Mouse (Mus musculus) midbrain, embryonic 11.5 days (tissue): ENCODE measurements around the gene Rabl3. TPM values are rescaled to one million over a fixed set of nuclear protein-coding genes. Genes with fewer than 3 reads are reported as not detected.

Experiments used
- ATAC-seq: fragments of 200-750 bp; cut with Nextera tagmentation; 2 replicates; pipeline ENCODE4 v1.8.0; 2017; ENCODE audit warnings: moderate TSS enrichment, moderate library complexity; ENCODE audit not compliant: low FRiP score
- DNase-seq: peaks from one replicate; pipeline ENCODE4 v3.0.0; 2015; ENCODE audit warnings: low spot score; ENCODE audit errors: missing footprints
- H3K27ac ChIP-seq: fragments of 300-500 bp; sonication (generic); 2 replicates; pipeline ENCODE4 v1.5.1; 2014; ENCODE audit warnings: low read depth, low read length
- H3K27me3 ChIP-seq: fragments of 300-500 bp; sonication (generic); 2 replicates; pipeline ENCODE4 v1.6.1; 2014; ENCODE audit warnings: mild to moderate bottlenecking, low read length, moderate library complexity, mixed read lengths; ENCODE audit not compliant: control insufficient read depth, insufficient read depth
- H3K36me3 ChIP-seq: fragments of 300-500 bp; sonication (generic); 2 replicates; pipeline ENCODE4 v1.6.1; 2014; ENCODE audit warnings: mild to moderate bottlenecking, low read length, moderate library complexity, mixed read lengths; ENCODE audit not compliant: control insufficient read depth, insufficient read depth
- H3K4me1 ChIP-seq: fragments of 300-500 bp; sonication (generic); 2 replicates; pipeline ENCODE4 v1.6.1; 2014; ENCODE audit warnings: low read length; ENCODE audit not compliant: control insufficient read depth, insufficient read depth
- H3K4me2 ChIP-seq: fragments of 300-500 bp; sonication (generic); 2 replicates; pipeline ENCODE4 v1.6.1; 2014; ENCODE audit warnings: mild to moderate bottlenecking, moderate library complexity
- H3K4me3 ChIP-seq: fragments of 300-500 bp; sonication (generic); 2 replicates; pipeline ENCODE4 v1.5.1; 2014; ENCODE audit warnings: low read depth, low read length
- H3K9ac ChIP-seq: fragments of 300-500 bp; sonication (generic); 2 replicates; pipeline ENCODE4 v1.6.1; 2014; ENCODE audit warnings: low read length
- H3K9me3 ChIP-seq: fragments of 300-500 bp; sonication (generic); 2 replicates; pipeline ENCODE4 v1.6.1; 2016; ENCODE audit warnings: low read length; ENCODE audit not compliant: control insufficient read depth
- WGBS: fragments of 180-500 bp; shearing (Covaris S2); extraction: QIAGEN DNeasy Blood & Tissue Kit; methylation state at CpG from one replicate; pipeline ENCODE4 v1.1.7; 2014; 5-methylcytosine and 5-hydroxymethylcytosine counted together
- polyA plus RNA-seq: library from polyadenylated mRNA; unstranded; fragments of >200 nt; fragmentation: Nextera tagmentation; extraction: Ambion mirVana; gene quantifications from 2 replicates; pipeline ENCODE4 v1.2.1, GENCODE M21; 2014

Rabl3 gene
- polyA plus RNA-seq, 1 experiment from 2014 or later: 49.6 TPM

DNA sequence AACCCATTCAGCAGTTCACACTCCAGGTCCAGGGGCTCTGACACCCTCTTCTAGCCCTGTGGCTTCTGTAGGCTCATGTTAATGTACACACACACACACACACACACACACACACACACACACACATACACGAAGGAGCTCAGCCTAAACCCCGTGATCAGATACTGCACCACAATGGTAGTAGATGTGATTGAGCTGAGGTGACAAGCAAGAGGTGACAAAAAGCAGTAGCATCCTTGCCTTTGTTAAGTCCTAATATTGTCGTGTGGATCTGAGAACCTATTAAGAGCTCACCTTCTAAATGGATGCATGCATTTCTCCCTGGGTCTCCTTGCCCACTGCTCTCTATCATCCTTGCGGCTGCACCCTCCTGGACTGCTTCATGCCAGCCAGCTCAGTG, 41.0 kb downstream of the Rabl3 start:
- DNase-seq (peak; percentile 74), ATAC-seq (no peak)
- Histone ChIP-seq H3K9ac (no peak overlapping the region), H3K36me3 (no peaks in the 10 kb centered on the region), H3K4me1 (peaks cover 29% of the 10 kb centered on the region), H3K4me3 (no peak overlapping the region), H3K27me3 (no peaks in the 10 kb centered on the region), H3K27ac (no peak overlapping the region; the same call in 1 of the 2 replicates), H3K4me2 (no peak overlapping the region), H3K9me3 (no peaks in the 10 kb centered on the region)
- 84% methylated on average over 4 of the region's 4 CpGs for WGBS

GRCm38 (mm10) chr16:37581901-37582300, 42.2 kb downstream of the Rabl3 start:
- Histone ChIP-seq H3K27ac (peak overlapping the region; percentile 37; the same call in 1 of the 2 replicates), H3K4me1 (peaks cover 29% of the 10 kb centered on the region), H3K9me3 (no peaks in the 10 kb centered on the region), H3K4me2 (no peak overlapping the region), H3K4me3 (no peak overlapping the region), H3K27me3 (no peaks in the 10 kb centered on the region), H3K36me3 (no peaks in the 10 kb centered on the region), H3K9ac (no peak overlapping the region)
- 48% methylated on average over 3 of the region's 3 CpGs for whole genome bisulfite sequencing
- ATAC-seq: no peak
- DNase-seq: peak; percentile 85

GRCm38 (mm10) chr16:37583306-37583705, 43.6 kb downstream of the Rabl3 start:
- 54% methylated on average over 3 of the region's 3 CpGs for WGBS
- no peaks in the 10 kb centered on the region for H3K36me3 ChIP-seq
- no peaks in the 10 kb centered on the region for H3K9me3 ChIP-seq
- peaks cover 29% of the 10 kb centered on the region for H3K4me1 ChIP-seq
- no peak for DNase-seq
- peak overlapping the region; percentile 94 for H3K27ac ChIP-seq
- no peaks in the 10 kb centered on the region for H3K27me3 ChIP-seq
- no peak for ATAC-seq
- no peak overlapping the region for H3K4me3 ChIP-seq
- peak overlapping the region; percentile 56; the same call in 1 of the 2 replicates for H3K9ac ChIP-seq
- peak overlapping the region; percentile 41 for H3K4me2 ChIP-seq

DNA sequence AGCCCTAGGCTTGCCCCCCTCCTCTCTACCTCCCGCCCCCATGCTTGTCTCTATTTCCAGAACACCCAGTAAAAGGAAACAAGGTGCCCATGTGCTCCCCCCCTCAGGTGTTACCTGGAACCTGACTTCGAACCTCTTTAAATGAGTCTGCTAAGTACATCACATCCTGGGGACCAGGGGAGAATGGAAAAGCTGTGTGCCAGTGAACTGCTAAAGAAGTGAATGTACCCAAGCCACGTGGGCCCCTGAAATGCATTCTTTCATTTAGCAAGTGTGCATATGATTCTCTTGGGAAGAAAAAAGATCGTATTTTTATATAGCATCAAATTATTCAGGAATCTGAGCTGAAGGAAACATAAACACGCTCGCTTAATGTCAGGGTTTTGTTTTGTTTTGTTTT, 44.1 kb downstream of the Rabl3 start:
- peak overlapping the region; percentile 56 for H3K9ac ChIP-seq
- no peak for ATAC-seq
- H3K4me3 ChIP-seq: no peak overlapping the region

DNA sequence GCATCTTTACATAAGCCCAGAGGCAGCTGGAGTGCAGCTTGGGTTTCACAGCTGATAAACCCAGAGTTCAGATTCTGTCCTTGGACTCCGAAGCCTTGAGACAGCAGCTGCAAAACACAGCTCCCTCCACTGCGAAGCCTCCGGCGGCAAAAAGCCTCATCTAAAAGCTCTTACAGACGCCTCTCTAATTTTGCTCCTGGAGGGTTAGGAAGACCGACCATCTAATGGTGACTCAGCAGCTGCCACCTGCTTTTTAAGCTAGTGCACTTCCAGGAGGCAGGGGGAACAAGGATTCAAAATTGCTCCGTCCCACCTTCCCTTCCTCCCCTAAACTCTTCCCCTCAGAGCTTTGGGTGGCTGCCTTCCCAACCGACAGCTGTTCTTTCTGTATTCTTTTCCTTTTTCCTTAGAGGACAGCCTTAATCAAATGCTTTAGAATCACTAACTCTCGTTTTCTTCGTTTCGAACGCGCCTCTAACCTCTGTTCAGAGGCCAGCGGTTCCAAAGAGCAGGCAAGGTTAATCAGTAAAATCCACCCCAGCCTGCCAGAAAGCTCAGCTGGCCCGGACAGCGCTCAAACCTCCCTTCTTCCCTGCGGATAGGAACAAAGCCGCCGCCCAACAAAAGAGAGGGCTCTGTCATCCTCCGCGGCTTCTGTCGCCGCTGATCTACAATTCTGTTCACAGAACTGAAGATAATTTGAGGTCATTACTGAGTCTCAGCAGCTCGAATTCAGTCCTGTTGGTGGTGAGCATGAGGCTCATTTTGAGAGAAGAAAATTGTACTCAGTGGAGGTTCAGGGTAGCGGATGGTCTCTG, 44.7 kb downstream of the Rabl3 start:
- peak; percentile 97 for DNase-seq
- H3K9ac ChIP-seq: peak overlapping the region; percentile 56
- H3K27me3 ChIP-seq: no peaks in the 10 kb centered on the region
- peak overlapping the region; percentile 41 for H3K4me2 ChIP-seq
- no peaks in the 10 kb centered on the region for H3K36me3 ChIP-seq
- H3K4me3 ChIP-seq: peak overlapping the region; percentile 10; the same call in 1 of the 2 replicates
- peak overlapping the region; percentile 94 for H3K27ac ChIP-seq
- peaks cover 29% of the 10 kb centered on the region for H3K4me1 ChIP-seq
- WGBS: 1% methylated on average over 25 of the region's 25 CpGs
- no peaks in the 10 kb centered on the region for H3K9me3 ChIP-seq
- peak; percentile 91 for ATAC-seq

More for the DNA sequence above, 44.1 kb downstream of the Rabl3 start:
- WGBS: 29% methylated on average over 6 of the region's 6 CpGs
- Histone ChIP-seq H3K36me3 (no peaks in the 10 kb centered on the region), H3K4me2 (peak overlapping the region; percentile 41), H3K27ac (peak overlapping the region; percentile 94), H3K4me1 (peaks cover 29% of the 10 kb centered on the region), H3K9me3 (no peaks in the 10 kb centered on the region), H3K27me3 (no peaks in the 10 kb centered on the region)
- no peak for DNase-seq

DNA sequence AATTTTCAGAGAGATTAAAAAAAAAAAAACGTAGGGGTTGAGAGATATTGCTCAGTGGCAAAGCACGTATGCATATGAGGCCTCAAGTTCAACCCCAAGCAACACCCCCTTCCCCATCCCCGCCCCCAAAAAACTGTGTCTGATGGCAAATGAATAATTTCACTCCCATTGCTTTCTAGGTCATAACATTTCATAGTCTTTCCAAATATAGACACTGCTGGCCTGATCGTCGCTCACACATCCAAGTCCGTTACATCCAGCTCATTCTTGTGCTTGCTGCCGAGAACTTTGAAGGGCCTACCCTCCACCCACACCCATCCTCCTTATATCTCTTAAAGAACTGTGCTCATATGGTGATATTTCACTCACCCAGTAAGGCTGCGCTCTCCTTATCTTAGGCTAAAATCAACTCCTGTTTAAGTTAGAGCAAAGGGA, 45.5 kb downstream of the Rabl3 start:
- 46% methylated on average over 8 of the region's 8 CpGs for WGBS
- peak overlapping the region; percentile 56; the same call in 1 of the 2 replicates for H3K9ac ChIP-seq
- no peaks in the 10 kb centered on the region for H3K9me3 ChIP-seq
- H3K27me3 ChIP-seq: no peaks in the 10 kb centered on the region
- H3K36me3 ChIP-seq: no peaks in the 10 kb centered on the region
- H3K4me3 ChIP-seq: no peak overlapping the region
- peaks cover 32% of the 10 kb centered on the region for H3K4me1 ChIP-seq
- ATAC-seq (peak; percentile 55), DNase-seq (peak; percentile 90)
- peak overlapping the region; percentile 94 for H3K27ac ChIP-seq
- peak overlapping the region; percentile 41; the same call in 1 of the 2 replicates for H3K4me2 ChIP-seq

DNA sequence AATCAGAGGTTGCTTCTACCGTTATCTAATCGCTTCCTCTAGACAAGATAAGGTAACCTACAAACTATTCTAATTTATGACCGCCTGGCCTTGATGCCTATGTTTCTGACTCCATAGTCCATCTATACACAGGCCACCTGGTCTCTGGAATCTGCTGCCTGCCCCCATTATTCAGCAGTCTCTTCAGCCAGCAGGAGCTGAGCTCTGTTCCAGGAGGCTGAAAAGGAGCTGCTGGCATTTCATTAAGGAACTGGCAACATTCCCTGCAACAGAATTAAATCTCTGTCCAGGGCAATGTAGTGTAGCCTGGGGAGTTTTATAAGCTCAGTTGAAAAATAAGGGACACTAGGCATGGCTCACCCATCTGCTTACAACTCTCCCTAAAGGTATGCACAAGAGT, 51.2 kb downstream of the Rabl3 start:
- no peak for ATAC-seq
- DNase-seq: no peak

DNA sequence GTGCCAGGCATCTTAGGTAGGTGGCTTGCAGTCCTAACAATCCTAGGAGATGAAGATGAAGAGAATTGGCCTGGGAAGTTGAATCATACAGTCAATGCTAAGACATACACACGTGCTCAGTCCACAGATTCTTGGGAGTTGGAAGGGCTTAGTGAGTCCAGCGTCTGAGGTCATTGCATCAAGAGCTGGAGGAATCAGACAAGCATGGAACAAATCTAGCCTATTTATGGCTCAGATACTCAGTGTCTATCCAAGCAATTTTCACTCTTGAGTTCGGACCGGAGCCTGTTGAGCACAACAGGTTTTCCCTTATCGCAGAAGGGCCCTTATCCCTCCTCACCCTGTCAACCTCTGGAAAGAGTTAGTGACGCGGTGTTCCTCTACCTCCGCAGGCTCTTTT, 51.9 kb downstream of the Rabl3 start:
- Histone ChIP-seq H3K4me1 (0 out of 2 replicates have a peak, but pooled peaks cover 3% of the 10 kb centered on the region), H3K9me3 (no peaks in the 10 kb centered on the region), H3K27ac (no peak overlapping the region), H3K9ac (no peak overlapping the region), H3K36me3 (no peaks in the 10 kb centered on the region), H3K27me3 (no peaks in the 10 kb centered on the region), H3K4me2 (no peak overlapping the region), H3K4me3 (no peak overlapping the region)
- no peak for ATAC-seq
- no peak for DNase-seq
- WGBS: 91% methylated on average over 8 of the region's 8 CpGs

More for the DNA sequence above, 51.2 kb downstream of the Rabl3 start:
- Histone ChIP-seq H3K4me1 (0 out of 2 replicates have a peak, but pooled peaks cover 3% of the 10 kb centered on the region), H3K27me3 (no peaks in the 10 kb centered on the region), H3K9ac (no peak overlapping the region), H3K9me3 (no peaks in the 10 kb centered on the region), H3K4me3 (no peak overlapping the region), H3K4me2 (no peak overlapping the region), H3K36me3 (no peaks in the 10 kb centered on the region), H3K27ac (no peak overlapping the region)
- WGBS: 93% methylated on average over 3 of the region's 3 CpGs

- no peak overlapping the region for H3K4me3 ChIP-seq
- no peak for DNase-seq
- no peak overlapping the region for H3K9ac ChIP-seq
- H3K4me2 ChIP-seq: no peak overlapping the region
- H3K27me3 ChIP-seq: no peaks in the 10 kb centered on the region
- no peak overlapping the region for H3K27ac ChIP-seq
- no peaks in the 10 kb centered on the region for H3K36me3 ChIP-seq
- H3K9me3 ChIP-seq: no peaks in the 10 kb centered on the region
- no peaks in the 10 kb centered on the region for H3K4me1 ChIP-seq
- 75% methylated on average over 5 of the region's 5 CpGs for WGBS
- ATAC-seq: no peak
Measured at GRCm38 (mm10) chr16:37597412-37597811, 57.7 kb downstream of the Rabl3 start.
